ENCODE assay signal across 24 mouse cellular contexts in genomic region chr3:122027776-122028175, GRCm38 (mm10). TPM values are rescaled to one million over a fixed set of nuclear protein-coding genes. Genes with fewer than 3 reads are reported as not detected.
"Had no signal": no experiment of that assay in that cellular context is flagged by ENCODE, and none has a peak within 500 bp of the region (broad histone marks: within the 10 kb centered on the region; RNA-seq: fewer than 3 reads in every experiment).

No protein-coding gene starts in this region.

- H3K4me1 ChIP-seq: limb, embryonic 12.5 days; limb, embryonic 15.5 days; midbrain, embryonic 12.5 days; midbrain, embryonic 15.5 days; neural tube, embryonic 12.5 days; neural tube, embryonic 15.5 days had no signal

- H3K9me3 ChIP-seq: limb, embryonic 12.5 days; limb, embryonic 15.5 days; midbrain, embryonic 12.5 days; midbrain, embryonic 15.5 days; neural tube, embryonic 12.5 days; neural tube, embryonic 15.5 days had no signal

- DNase-seq: kidney, adult 9 months; kidney, postnatal 25 days; layer of hippocampus, postnatal 36 days; liver, postnatal 0 days; lung, embryonic 14.5 days; right cerebral cortex, adult 18-20 months; right cerebral cortex, postnatal 14 days; right cerebral cortex, postnatal 4 days; thymus, adult 2 months; thymus, postnatal 14 days; thymus, postnatal 4 days had no signal

- H3K27ac ChIP-seq: kidney, postnatal 0 days; left cerebral cortex, adult 2 months; limb, embryonic 12.5 days; limb, embryonic 15.5 days; liver, embryonic 14.5 days; macrophage; midbrain, embryonic 12.5 days; midbrain, embryonic 15.5 days; neural tube, embryonic 12.5 days; neural tube, embryonic 15.5 days; stomach, postnatal 0 days had no signal

- H3K9ac ChIP-seq: limb, embryonic 12.5 days; limb, embryonic 15.5 days; liver, embryonic 14.5 days; liver, postnatal 0 days; lung, embryonic 14.5 days; midbrain, embryonic 12.5 days; midbrain, embryonic 15.5 days; neural tube, embryonic 12.5 days; neural tube, embryonic 15.5 days had no signal

- H3K4me3 ChIP-seq: left cerebral cortex, adult 2 months; limb, embryonic 12.5 days; limb, embryonic 15.5 days; midbrain, embryonic 12.5 days; midbrain, embryonic 15.5 days; neural tube, embryonic 12.5 days; neural tube, embryonic 15.5 days had no signal

- H3K4me2 ChIP-seq: limb, embryonic 12.5 days; limb, embryonic 15.5 days; liver, embryonic 11.5 days; lung, embryonic 14.5 days; midbrain, embryonic 12.5 days; midbrain, embryonic 15.5 days; neural tube, embryonic 12.5 days; neural tube, embryonic 15.5 days had no signal

- ATAC-seq: liver, postnatal 0 days; lung, postnatal 0 days; midbrain, embryonic 15.5 days had no signal

- H3K36me3 ChIP-seq: limb, embryonic 12.5 days; limb, embryonic 15.5 days; midbrain, embryonic 12.5 days; midbrain, embryonic 15.5 days; neural tube, embryonic 12.5 days; neural tube, embryonic 15.5 days had no signal

- H3K27me3 ChIP-seq: limb, embryonic 12.5 days; limb, embryonic 15.5 days; midbrain, embryonic 12.5 days; midbrain, embryonic 15.5 days; neural tube, embryonic 12.5 days; neural tube, embryonic 15.5 days had no signal

RNA-seq across cellular contexts. Expression of gene Abca4, which starts 16.5 kb away (rescaled TPM):
- polyA plus RNA-seq: macrophage had no signal
